Mouse (Mus musculus) heart, postnatal 0 days (tissue): ENCODE data around the gene Scrn3. TPM values are rescaled to one million over a fixed set of nuclear protein-coding genes. Genes with fewer than 3 reads are reported as not detected.

Experiments
- ATAC-seq: fragments of 200-750 bp; cut with Nextera tagmentation; 2 replicates; pipeline ENCODE4 v1.8.0; 2017; ENCODE audit warnings: low read depth, moderate number of reproducible peaks, moderate library complexity; ENCODE audit not compliant: insufficient read depth
- DNase-seq: peaks from one replicate; pipeline ENCODE4 v3.0.0-alpha.2; 2016; ENCODE audit warnings: low spot score
- H3K27ac ChIP-seq: fragments of 300-500 bp; sonication (generic); 2 replicates; pipeline ENCODE4 v1.5.1; 2014; ENCODE audit warnings: low read depth, mild to moderate bottlenecking
- H3K27me3 ChIP-seq: fragments of 300-500 bp; sonication (generic); 2 replicates; pipeline ENCODE4 v1.6.1; 2014; ENCODE audit warnings: low read length, mixed read lengths; ENCODE audit not compliant: control insufficient read depth, insufficient read depth
- H3K36me3 ChIP-seq: fragments of 300-500 bp; sonication (generic); replicated peaks from 2 replicates; pipeline ENCODE4 v1.6.1; 2014; ENCODE audit warnings: low read length, mixed read lengths; ENCODE audit not compliant: control insufficient read depth, insufficient read depth
- H3K4me1 ChIP-seq: fragments of 300-500 bp; sonication (generic); 2 replicates; pipeline ENCODE4 v1.6.1; 2014; ENCODE audit warnings: antibody characterized with exemption; ENCODE audit not compliant: control insufficient read depth, insufficient read depth
- H3K4me2 ChIP-seq: fragments of 300-500 bp; sonication (generic); 2 replicates; pipeline ENCODE4 v1.6.1; 2014; ENCODE audit warnings: low read depth, mild to moderate bottlenecking, low read length, moderate library complexity
- H3K4me3 ChIP-seq: fragments of 300-500 bp; sonication (generic); 2 replicates; pipeline ENCODE4 v1.5.1; 2014; ENCODE audit warnings: low read depth, low read length
- H3K9ac ChIP-seq: fragments of 300-500 bp; sonication (generic); replicated peaks from 2 replicates; pipeline ENCODE4 v1.6.1; 2014; ENCODE audit warnings: low read depth, low read length, mixed read lengths
- H3K9me3 ChIP-seq: fragments of 300-500 bp; sonication (generic); replicated peaks from 2 replicates; pipeline ENCODE4 v1.6.1; 2016; ENCODE audit warnings: low read length; ENCODE audit not compliant: control insufficient read depth
- CTCF ChIP-seq: IDR thresholded peaks from 2 replicates; pipeline ENCODE4 v1.5.1; 2016; ENCODE audit warnings: antibody characterized with exemption, control low read depth, low read depth
- EP300 ChIP-seq: IDR thresholded peaks from 2 replicates; pipeline ENCODE4 v1.6.1; 2016; ENCODE audit warnings: antibody characterized with exemption, low read depth
- WGBS: fragments of 180-500 bp; shearing (Covaris S2); extraction: QIAGEN DNeasy Blood & Tissue Kit; methylation state at CpG from one replicate; pipeline ENCODE4 v1.1.7; 2014; 5-methylcytosine and 5-hydroxymethylcytosine counted together
- polyA plus RNA-seq: library from polyadenylated mRNA; unstranded; fragments of >200 nt; fragmentation: Nextera tagmentation; extraction: Ambion mirVana; gene quantifications from 2 replicates; pipeline ENCODE4 v1.2.1, GENCODE M21; 2015
- total RNA-seq: library from RNA; depleted of rRNA; stranded (reverse); fragments of >200 nt; gene quantifications from 2 replicates; pipeline ENCODE4 v1.2.3, GENCODE M21; 2014; ENCODE audit warnings: low replicate concordance

The Scrn3 gene
- total and polyA plus RNA-seq, 2 experiments from 2014 or later: 13.8 to 16.3 TPM

DNA sequence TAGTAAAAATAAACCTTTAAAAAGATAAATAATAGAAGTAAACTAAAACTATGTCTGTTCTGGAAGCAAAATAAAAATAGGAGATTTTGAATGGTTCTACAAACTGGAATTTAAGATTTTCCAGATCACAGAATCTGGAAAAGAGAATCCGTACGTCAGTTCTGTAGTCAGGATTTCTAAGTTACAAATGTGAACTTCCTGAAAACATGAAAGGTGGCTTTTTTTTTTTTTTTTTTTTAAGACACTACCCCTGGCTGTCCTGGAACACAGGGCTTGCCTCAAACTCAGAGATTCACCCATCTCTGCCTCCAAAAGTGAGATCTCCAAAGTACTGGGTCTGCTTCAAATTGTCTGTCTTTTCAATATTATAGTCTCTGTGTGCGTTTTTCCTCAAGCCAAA, 1.9 kb downstream of the Scrn3 start:
- Histone ChIP-seq H3K4me3 (no peak overlapping the region), H3K9me3 (no peaks in the 10 kb centered on the region), H3K4me1 (peaks cover 12% of the 10 kb centered on the region), H3K36me3 (peaks cover 18% of the 10 kb centered on the region), H3K27ac (no peak overlapping the region), H3K4me2 (no peak overlapping the region), H3K9ac (no peak overlapping the region), H3K27me3 (no peaks in the 10 kb centered on the region)
- ATAC-seq: no peak
- 95% methylated on average over 3 of the region's 3 CpGs for WGBS
- no peak for TF ChIP-seq EP300
- no peak for TF ChIP-seq CTCF
- DNase-seq: no peak

DNA sequence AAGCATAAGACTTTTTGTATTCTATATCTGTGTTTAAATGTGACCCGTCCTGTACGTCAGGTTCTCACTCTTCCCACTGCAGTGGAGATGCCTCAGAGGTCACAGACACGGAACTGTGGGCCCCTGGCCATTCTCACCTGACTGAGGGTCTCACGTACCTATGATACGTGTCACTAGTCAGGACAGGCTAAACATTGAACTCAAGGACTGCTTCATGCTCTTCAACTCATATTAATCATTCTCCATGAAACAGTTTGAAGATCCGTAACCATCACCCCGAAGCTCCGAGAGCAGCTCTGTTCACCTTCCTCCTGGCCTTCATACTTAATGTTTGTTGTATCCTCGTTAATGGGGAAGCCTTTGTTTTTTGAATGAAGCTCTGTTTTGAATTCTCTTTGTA, 5.0 kb downstream of the Scrn3 start:
- no peak for TF ChIP-seq EP300
- no peak for TF ChIP-seq CTCF
- no peak for DNase-seq
- Histone ChIP-seq H3K4me3 (no peak overlapping the region), H3K36me3 (peaks cover 19% of the 10 kb centered on the region), H3K27ac (no peak overlapping the region), H3K4me1 (peaks cover 3% of the 10 kb centered on the region; the same call in 1 of the 2 replicates), H3K9ac (no peak overlapping the region), H3K4me2 (no peak overlapping the region), H3K27me3 (no peaks in the 10 kb centered on the region), H3K9me3 (no peaks in the 10 kb centered on the region)
- no peak for ATAC-seq
- WGBS: 91% methylated on average over 9 of the region's 9 CpGs

DNA sequence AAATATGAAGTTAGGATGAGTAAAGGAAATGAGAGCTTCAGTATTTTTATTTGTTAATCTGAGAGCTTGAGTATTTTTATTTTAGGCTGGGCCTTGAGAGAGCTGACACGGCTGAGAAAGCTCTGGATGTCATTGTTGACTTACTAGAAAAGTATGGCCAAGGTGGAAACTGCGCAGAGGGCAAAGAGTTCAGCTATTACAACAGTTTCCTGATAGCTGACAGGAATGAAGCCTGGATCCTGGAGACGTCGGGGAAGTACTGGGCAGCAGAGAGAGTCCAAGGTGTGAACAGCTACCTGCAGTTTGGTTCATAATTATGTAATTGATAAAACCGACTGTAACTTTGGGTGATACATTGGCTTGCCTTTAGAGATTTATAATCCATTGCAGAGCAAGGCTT, 6.8 kb downstream of the Scrn3 start:
- no peak overlapping the region for H3K9ac ChIP-seq
- H3K36me3 ChIP-seq: peaks cover 19% of the 10 kb centered on the region
- no peaks in the 10 kb centered on the region for H3K27me3 ChIP-seq
- H3K4me1 ChIP-seq: no peaks in the 10 kb centered on the region
- no peak overlapping the region for H3K4me3 ChIP-seq
- DNase-seq: no peak
- WGBS: 75% methylated on average over 5 of the region's 5 CpGs
- no peak overlapping the region for H3K4me2 ChIP-seq
- no peak for TF ChIP-seq EP300
- TF ChIP-seq CTCF: no peak
- no peak overlapping the region for H3K27ac ChIP-seq
- H3K9me3 ChIP-seq: no peaks in the 10 kb centered on the region
- no peak for ATAC-seq

DNA sequence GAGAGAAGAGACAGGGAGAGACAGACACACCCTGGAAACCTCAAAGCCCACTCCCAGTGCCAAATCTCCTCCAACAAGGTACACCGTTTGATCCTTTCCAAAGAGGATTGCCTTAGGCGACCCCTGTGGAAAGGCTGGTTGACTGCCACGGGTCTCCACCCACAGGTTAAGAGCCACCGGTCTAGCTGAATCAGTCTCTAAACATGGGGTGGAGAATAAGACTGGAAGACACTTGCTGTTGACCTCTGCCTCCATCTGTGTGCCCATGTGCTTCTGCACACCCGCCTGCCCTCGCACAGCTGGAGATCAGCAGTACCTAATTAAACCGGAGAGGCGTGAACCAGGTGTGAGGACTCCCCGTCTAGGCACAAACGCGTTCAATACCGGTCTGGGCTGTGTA, 10.6 kb downstream of the Scrn3 start:
- no peaks in the 10 kb centered on the region for H3K4me1 ChIP-seq
- peaks cover 19% of the 10 kb centered on the region for H3K36me3 ChIP-seq
- ATAC-seq (no peak), DNase-seq (no peak)
- no peaks in the 10 kb centered on the region for H3K27me3 ChIP-seq
- no peak for TF ChIP-seq EP300
- TF ChIP-seq CTCF: no peak
- no peak overlapping the region for H3K4me2 ChIP-seq
- no peak overlapping the region for H3K9ac ChIP-seq
- WGBS: 66% methylated on average over 12 of the region's 12 CpGs
- no peak overlapping the region for H3K4me3 ChIP-seq
- H3K9me3 ChIP-seq: no peaks in the 10 kb centered on the region
- H3K27ac ChIP-seq: no peak overlapping the region

DNA sequence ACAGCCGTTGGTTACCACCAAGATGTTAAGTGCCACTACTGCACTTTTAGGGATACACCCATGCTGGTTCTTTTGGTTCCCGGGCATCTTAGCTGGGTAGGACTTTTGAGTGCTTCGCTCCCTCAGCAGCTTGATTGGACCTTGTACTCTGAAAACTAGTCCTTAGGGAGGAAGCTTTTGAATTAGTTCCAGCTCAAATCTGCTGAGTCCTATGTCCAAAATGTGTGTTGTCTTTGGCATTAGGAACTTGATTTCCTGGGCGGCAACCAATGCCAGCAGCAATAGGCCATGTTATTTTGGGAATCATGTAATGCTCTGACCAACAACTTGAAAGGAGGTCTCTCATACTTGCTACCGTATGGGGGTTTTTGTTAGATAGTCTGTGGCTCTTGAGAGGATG, 13.5 kb downstream of the Scrn3 start:
- no peak overlapping the region for H3K4me3 ChIP-seq
- ATAC-seq (no peak), DNase-seq (no peak)
- H3K4me1 ChIP-seq: no peaks in the 10 kb centered on the region
- WGBS: 82% methylated on average over 5 of the region's 5 CpGs
- no peaks in the 10 kb centered on the region for H3K27me3 ChIP-seq
- H3K36me3 ChIP-seq: peaks cover 7% of the 10 kb centered on the region; the same call in 1 of the 2 replicates
- H3K9me3 ChIP-seq: no peaks in the 10 kb centered on the region
- no peak overlapping the region for H3K9ac ChIP-seq
- H3K4me2 ChIP-seq: no peak overlapping the region
- H3K27ac ChIP-seq: no peak overlapping the region
- TF ChIP-seq EP300: no peak
- no peak for TF ChIP-seq CTCF

DNA sequence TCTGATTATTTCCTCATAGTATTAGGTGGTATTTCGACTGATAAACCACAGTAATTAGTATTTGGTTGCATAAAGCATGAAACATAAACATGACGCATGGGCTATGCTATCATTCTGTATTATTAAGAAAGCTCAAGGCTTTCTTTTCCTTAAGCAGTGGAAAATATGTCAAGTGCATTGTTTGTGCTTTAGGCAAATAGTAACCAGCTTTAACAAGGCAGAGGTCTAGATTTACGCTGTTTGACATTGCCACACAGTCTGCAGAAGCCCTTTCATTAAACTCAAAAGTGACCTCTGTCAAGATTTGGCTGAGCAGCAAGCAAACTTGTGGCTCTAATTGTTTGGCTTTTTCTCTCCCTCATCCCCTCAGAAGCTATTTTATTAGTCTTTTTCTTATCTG, 23.5 kb downstream of the Scrn3 start:
- no peak for DNase-seq
- no peaks in the 10 kb centered on the region for H3K27me3 ChIP-seq
- no peak for ATAC-seq
- H3K4me2 ChIP-seq: no peak overlapping the region
- no peaks in the 10 kb centered on the region for H3K9me3 ChIP-seq
- TF ChIP-seq EP300 (no peak), CTCF (no peak)
- H3K9ac ChIP-seq: no peak overlapping the region
- WGBS: 87% methylated on average over 3 of the region's 3 CpGs
- peaks cover 6% of the 10 kb centered on the region; the same call in 1 of the 2 replicates for H3K36me3 ChIP-seq
- no peak overlapping the region for H3K4me3 ChIP-seq
- no peak overlapping the region for H3K27ac ChIP-seq
- H3K4me1 ChIP-seq: no peaks in the 10 kb centered on the region
